Mouse (Mus musculus): ENCODE measurements around the gene Cmtm8.

- TF ChIP-seq CTCF (IDR thresholded peaks at IDR 0.05; ENCODE audit: low read depth, low read length), result no peak
- no peak for TF ChIP-seq POLR2A (IDR thresholded peaks at IDR 0.05; ENCODE audit: insufficient read depth, low read length)
- no peak for TF ChIP-seq EP300 (IDR thresholded peaks at IDR 0.05; ENCODE audit: insufficient read depth, low read depth, low read length)
Measured at GRCm38 (mm10) chr9:114838870-114839269, 5.1 kb downstream of the Cmtm8 start.
